Mouse (Mus musculus) lung, adult 2 months (tissue): Measurements from ENCODE around the gene Pawr. TPM values are rescaled to one million over a fixed set of nuclear protein-coding genes. Genes with fewer than 3 reads are reported as not detected.
A peak's percentile ranks its signal among the peaks of the same experiment; 100 is the strongest.

Experiments used
- DNase-seq: peaks from one replicate; pipeline ENCODE4 v3.0.0; 2022
- H3K4me1 ChIP-seq: fragments of 200-500 bp; 2 replicates; pipeline ENCODE4 v1.6.1; 2011; ENCODE audit warnings: low read length; ENCODE audit not compliant: control insufficient read depth, insufficient read depth
- H3K4me3 ChIP-seq: fragments of 200-500 bp; replicated peaks from 2 replicates; pipeline ENCODE3; 2011; ENCODE audit warnings: low read depth, mild to moderate bottlenecking, control low read depth, low read length; ENCODE audit errors: extremely low read depth
- CTCF ChIP-seq: fragments of 200-500 bp; IDR thresholded peaks from 2 replicates; pipeline ENCODE4 v1.5.1; 2011; ENCODE audit warnings: mild to moderate bottlenecking, low read length, control low read depth; ENCODE audit not compliant: insufficient read depth
- POLR2A ChIP-seq: fragments of 200-500 bp; IDR thresholded peaks from 2 replicates; pipeline ENCODE4 v1.6.1; 2011; ENCODE audit warnings: low read depth, mild to moderate bottlenecking, control low read depth, low read length, borderline replicate concordance; ENCODE audit errors: extremely low read depth
- WGBS: fragments of 180-500 bp; shearing (Covaris S2); methylation state at CpG from one replicate; pipeline ENCODE4 v1.1.7; 2018; 5-methylcytosine and 5-hydroxymethylcytosine counted together
- polyA plus RNA-seq: library from polyadenylated mRNA; depleted of rRNA; stranded (reverse); fragments of >200 nt; gene quantifications from 2 replicates; pipeline ENCODE4 v1.2.3, GENCODE M21; 2012

Pawr gene
- polyA plus RNA-seq, 1 experiment, result 12.9 TPM

DNA sequence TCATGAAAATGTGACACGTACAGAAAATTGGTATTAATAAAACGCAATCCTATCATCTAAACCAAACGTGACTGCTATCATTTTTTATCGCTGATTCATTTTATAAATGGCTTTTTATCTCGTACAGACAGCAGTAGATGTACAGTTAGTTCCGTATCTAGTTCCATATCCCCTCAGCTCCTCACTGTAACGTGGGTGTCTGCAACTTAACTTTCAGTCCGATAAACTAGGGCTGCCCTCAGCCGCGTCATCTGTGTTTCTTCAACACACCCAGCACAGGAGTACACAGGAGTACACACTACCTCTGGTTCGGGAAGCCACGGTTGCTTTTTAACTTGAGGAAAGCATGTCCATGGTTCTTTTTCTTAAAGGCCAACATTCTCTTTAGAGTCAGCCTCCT is 63.3 kb downstream of the Pawr start:
- 83% methylated on average over 12 of the region's 12 CpGs for WGBS
- TF ChIP-seq CTCF (no peak), POLR2A (no peak)
- DNase-seq, result no peak

GRCm38 (mm10) chr10:108395647-108396046 is 63.7 kb downstream of the Pawr start:
- no peak for DNase-seq
- Histone ChIP-seq H3K4me3 (no peak overlapping the region), H3K4me1 (no peaks in the 10 kb centered on the region)
- no peak for TF ChIP-seq POLR2A
- TF ChIP-seq CTCF, result no peak
- WGBS, result 84% methylated on average over 14 of the region's 14 CpGs

More for the DNA sequence above, 63.3 kb downstream of the Pawr start:
- Histone ChIP-seq H3K4me1 (no peaks in the 10 kb centered on the region), H3K4me3 (no peak overlapping the region)

GRCm38 (mm10) chr10:108402751-108403150 is 70.8 kb downstream of the Pawr start:
- Histone ChIP-seq H3K4me3 (no peak overlapping the region), H3K4me1 (peaks cover 7% of the 10 kb centered on the region; the same call in 1 of the 2 replicates)
- no peak for TF ChIP-seq POLR2A
- TF ChIP-seq CTCF, result no peak
- DNase-seq, result no peak
- WGBS, result 81% methylated on average over 4 of the region's 4 CpGs

DNA sequence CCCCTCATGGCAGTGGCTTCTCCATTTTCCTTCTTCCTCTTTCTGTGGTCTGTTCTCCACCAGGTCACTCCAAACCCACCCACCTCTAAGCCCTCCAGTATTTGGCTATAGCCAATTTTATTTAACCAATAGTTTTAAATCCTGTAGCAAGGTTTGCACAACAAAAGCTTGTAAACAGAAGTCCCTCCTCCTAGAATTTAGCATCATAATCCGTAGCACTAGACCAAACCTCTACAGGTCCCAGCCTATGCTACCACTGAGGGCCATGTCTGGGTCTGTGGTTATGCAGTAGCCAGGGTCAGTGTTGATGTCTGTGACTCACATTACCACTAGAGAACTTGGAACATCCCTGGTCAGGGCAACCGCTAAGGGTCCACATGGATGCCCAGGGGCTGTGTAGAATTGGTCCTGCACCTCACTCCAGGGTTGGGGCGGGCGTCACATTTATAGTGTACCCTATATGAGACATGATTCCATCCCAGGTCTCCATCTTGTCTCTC is 71.5 kb downstream of the Pawr start:
- H3K4me3 ChIP-seq, result no peak overlapping the region
- no peak for TF ChIP-seq POLR2A
- TF ChIP-seq CTCF, result no peak
- peaks cover 7% of the 10 kb centered on the region; the same call in 1 of the 2 replicates for H3K4me1 ChIP-seq
- WGBS, result 97% methylated on average over 4 of the region's 4 CpGs
- no peak for DNase-seq

DNA sequence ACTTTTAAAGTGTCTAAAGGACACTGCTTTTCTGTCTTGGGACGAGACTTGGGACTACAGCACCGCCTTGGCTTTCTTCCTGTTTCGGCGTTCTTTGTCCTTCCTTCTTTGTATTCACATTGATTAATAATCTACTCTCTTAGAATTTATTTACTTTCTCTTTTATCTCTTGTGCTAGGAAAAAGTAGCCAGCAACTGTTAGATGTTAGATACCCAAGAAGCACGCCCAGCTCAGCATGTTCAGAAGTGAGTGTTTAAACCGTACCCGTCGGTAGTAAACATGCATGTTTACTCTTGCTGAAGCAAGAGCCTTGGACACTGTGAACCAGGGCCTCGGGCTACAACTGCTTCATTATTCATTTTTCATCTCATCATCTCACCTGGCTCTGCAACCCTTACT is 72.2 kb downstream of the Pawr start:
- Histone ChIP-seq H3K4me1 (peaks cover 7% of the 10 kb centered on the region; the same call in 1 of the 2 replicates), H3K4me3 (no peak overlapping the region)
- no peak for TF ChIP-seq CTCF
- TF ChIP-seq POLR2A, result no peak
- 42% methylated on average over 9 of the region's 9 CpGs for WGBS
- no peak for DNase-seq

GRCm38 (mm10) chr10:108405076-108405475 is 73.2 kb downstream of the Pawr start:
- TF ChIP-seq CTCF, result no peak
- TF ChIP-seq POLR2A, result no peak
- WGBS, result 65% methylated on average over 8 of the region's 8 CpGs
- no peak for DNase-seq
- H3K4me3 ChIP-seq, result no peak overlapping the region
- peaks cover 10% of the 10 kb centered on the region; the same call in 1 of the 2 replicates for H3K4me1 ChIP-seq

DNA sequence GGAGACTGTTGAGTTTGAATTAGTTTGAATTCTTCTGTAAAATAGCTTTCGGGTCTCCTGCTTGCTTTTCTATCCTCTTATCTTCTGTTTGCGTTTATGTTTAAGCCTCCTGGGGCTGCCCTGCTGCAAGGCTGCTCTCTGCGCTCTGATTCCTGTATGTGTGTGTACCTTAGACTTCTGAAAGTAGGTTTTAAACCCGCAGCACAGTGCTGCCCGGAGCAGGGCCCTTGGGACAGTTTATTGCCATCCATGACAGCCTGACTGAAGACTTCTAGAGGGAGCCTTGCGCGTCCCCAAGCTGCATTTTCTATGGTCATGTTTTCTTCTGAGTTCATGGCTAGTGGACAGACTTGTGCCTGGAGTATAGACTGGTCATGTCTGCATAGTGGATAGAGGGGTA is 74.0 kb downstream of the Pawr start:
- TF ChIP-seq CTCF (no peak), POLR2A (no peak)
- H3K4me1 ChIP-seq, result peaks cover 10% of the 10 kb centered on the region; the same call in 1 of the 2 replicates
- no peak overlapping the region for H3K4me3 ChIP-seq
- no peak for DNase-seq
- WGBS, result 55% methylated on average over 7 of the region's 7 CpGs

GRCm38 (mm10) chr10:108406798-108407754 is 75.2 kb downstream of the Pawr start:
- peaks cover 10% of the 10 kb centered on the region; the same call in 1 of the 2 replicates for H3K4me1 ChIP-seq
- H3K4me3 ChIP-seq, result no peak overlapping the region
- 74% methylated on average over 12 of the region's 12 CpGs for WGBS
- TF ChIP-seq POLR2A (no peak), CTCF (no peak)
- no peak for DNase-seq

DNA sequence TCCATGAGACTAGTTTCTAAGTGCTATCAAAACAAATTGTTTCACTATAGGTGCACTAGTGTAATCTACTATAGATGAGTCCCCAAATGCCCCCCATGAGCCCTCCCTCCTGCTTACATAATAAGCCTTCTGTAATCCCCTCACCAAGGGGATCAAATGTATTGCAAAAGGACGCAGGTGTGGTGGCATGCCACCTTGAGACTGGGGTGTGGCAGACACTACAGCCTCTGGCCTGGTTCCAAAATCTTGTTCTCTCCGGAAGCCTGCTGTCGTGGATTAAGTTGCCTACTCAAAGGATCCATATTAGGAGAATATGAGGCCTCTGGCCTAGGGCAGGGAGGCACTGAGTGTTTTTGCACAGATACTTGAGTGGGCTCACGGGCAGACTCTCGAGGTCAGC is 76.1 kb downstream of the Pawr start:
- 48% methylated on average over 5 of the region's 5 CpGs for WGBS
- Histone ChIP-seq H3K4me1 (peaks cover 10% of the 10 kb centered on the region; the same call in 1 of the 2 replicates), H3K4me3 (no peak overlapping the region)
- peak; percentile 46 for DNase-seq
- TF ChIP-seq POLR2A, result no peak
- no peak for TF ChIP-seq CTCF

DNA sequence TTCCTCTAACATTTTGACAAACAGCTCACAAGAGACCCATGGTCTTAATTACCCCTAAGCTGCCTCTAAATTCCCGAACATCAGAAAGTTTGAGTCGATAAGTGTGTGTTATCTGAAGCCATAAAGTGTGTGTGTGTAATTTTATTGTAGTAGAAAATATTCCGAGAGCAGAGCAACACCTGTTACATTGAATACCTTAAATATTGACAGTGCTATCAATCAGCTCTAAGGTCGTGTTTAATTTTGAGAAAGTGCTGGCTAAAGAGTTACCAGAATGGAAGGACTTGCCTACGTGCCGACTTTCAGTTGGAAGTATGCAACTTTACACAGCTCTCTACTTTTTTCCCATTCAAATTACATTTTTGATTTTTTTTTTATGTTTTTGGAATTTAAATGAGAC is 76.5 kb downstream of the Pawr start:
- no peak for TF ChIP-seq POLR2A
- no peak for TF ChIP-seq CTCF
- DNase-seq, result no peak
- H3K4me3 ChIP-seq, result no peak overlapping the region
- H3K4me1 ChIP-seq, result peaks cover 9% of the 10 kb centered on the region; the same call in 1 of the 2 replicates
- 78% methylated on average over 6 of the region's 6 CpGs for WGBS
